Mouse (Mus musculus): Measurements from ENCODE around the gene Bag6.
"Not testable (repeated sequence)": the region's sequence is repeated elsewhere in the genome, so short reads cannot be mapped to it uniquely, and the experiment has no call there.

Bag6 gene

DNA sequence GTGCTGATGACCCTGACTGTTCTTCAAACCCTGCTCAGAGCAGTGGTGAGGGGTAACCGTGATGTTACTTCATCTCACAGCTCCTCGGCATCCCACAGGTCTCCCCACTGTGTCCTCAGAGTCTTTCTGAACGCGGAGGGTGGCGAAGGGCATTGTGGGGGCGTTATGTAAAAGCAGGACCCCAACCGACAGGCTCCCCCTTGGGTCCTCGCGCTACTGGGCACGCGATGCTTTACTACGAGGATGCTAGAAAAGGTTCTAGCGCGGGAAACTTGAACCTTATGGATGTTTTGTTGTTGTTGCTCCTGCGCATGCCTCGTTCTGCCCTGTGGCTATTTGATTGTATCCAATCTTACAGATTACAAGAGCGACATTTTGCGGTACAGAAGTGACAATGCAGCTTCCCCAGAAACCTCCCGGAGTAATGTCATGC is 13.1 kb upstream of the Bag6 start, which contains the start of gene Csnk2b:
Gene Csnk2b, minus strand, starts transcription at position 183 of the 433 bp plus-strand sequence.
- Histone ChIP-seq H3K9me3 (ENCODE audit: low read length) (no peaks in the 10 kb centered on the region), H3K4me1 (replicated peaks; ENCODE audit: low read depth, low read length) (peaks cover 57% of the 10 kb centered on the region), H3K36me3 (ENCODE audit: insufficient read depth, low read length) (peaks cover 58% of the 10 kb centered on the region), H3K27me3 (ENCODE audit: insufficient read depth, low read length) (peaks cover 5% of the 10 kb centered on the region), H3K4me3 (replicated peaks; ENCODE audit: low read length) (peak within 1 kb of the TSS; percentile 98)
- TF ChIP-seq CTCF (conservative IDR thresholded peaks at IDR 0.05; ENCODE audit: low read length) (no peak), NANOG (IDR thresholded peaks at IDR 0.05; ENCODE audit: borderline replicate concordance, low read length) (no peak), POU5F1 (IDR thresholded peaks at IDR 0.05; ENCODE audit: borderline replicate concordance, low read length) (no peak)

DNA sequence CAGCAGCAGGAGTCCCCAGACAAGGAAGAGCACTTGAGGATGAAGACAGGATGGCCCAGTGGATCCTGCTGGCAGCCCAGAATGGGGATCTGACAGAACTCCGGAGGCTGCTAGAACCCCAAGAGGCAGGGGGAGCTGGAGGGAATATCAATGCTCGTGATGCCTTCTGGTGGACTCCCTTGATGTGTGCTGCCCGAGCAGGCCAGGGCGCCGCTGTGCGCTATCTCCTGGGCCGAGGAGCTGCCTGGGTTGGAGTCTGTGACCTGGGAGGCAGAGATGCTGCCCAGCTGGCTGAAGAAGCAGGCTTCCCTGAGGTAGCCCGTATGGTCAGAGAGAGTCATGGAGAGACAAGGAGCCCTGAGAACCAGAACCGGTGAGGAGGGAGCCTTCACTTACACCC is 11.7 kb upstream of the Bag6 start:
- not testable (repeated sequence) for H3K4me3 ChIP-seq (replicated peaks; ENCODE audit: low read length)

GRCm38 (mm10) chr17:35124261-35124896 is 10.6 kb upstream of the Bag6 start:
- Histone ChIP-seq H3K36me3 (ENCODE audit: insufficient read depth, low read length) (peaks cover 37% of the 10 kb centered on the region), H3K27me3 (ENCODE audit: insufficient read depth, low read length) (peaks cover 12% of the 10 kb centered on the region), H3K4me1 (replicated peaks; ENCODE audit: low read depth, low read length) (peaks cover 52% of the 10 kb centered on the region)
- not testable (repeated sequence) for H3K9me3 ChIP-seq (ENCODE audit: low read length); H3K4me3 ChIP-seq (replicated peaks; ENCODE audit: low read length)

More for the DNA sequence above, 11.7 kb upstream of the Bag6 start:
- not testable (repeated sequence) for H3K9me3 ChIP-seq (ENCODE audit: low read length)
- Histone ChIP-seq H3K36me3 (ENCODE audit: insufficient read depth, low read length) (peaks cover 48% of the 10 kb centered on the region), H3K27me3 (ENCODE audit: insufficient read depth, low read length) (peaks cover 12% of the 10 kb centered on the region), H3K4me1 (replicated peaks; ENCODE audit: low read depth, low read length) (peaks cover 59% of the 10 kb centered on the region)

DNA sequence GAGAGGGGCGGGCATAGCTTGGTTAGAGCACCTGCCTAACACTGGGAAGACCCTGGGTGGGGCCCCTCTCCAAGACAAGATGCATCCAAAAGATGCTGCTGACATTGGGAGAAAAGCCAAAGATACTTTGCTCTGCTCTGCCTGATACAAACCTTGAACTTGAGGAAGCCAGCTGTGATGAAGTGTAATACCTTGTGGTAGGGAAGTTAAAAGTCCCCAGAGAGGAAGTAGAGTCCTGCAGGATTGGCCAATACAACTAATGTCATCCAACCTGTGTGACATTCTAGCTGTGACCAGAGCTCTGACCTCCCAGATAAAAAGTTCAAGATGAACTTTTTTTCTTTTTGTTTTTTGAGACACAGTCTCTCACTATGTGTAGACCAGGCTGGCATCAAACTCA is 9.9 kb upstream of the Bag6 start:
- H3K4me3 ChIP-seq (replicated peaks; ENCODE audit: low read length), result 0 out of 2 replicates have a peak overlapping the region, but pooled peaks have one; percentile 75
- no peak for TF ChIP-seq POU5F1 (IDR thresholded peaks at IDR 0.05; ENCODE audit: borderline replicate concordance, low read length)
- TF ChIP-seq CTCF (conservative IDR thresholded peaks at IDR 0.05; ENCODE audit: low read length), result no peak
- TF ChIP-seq NANOG (IDR thresholded peaks at IDR 0.05; ENCODE audit: borderline replicate concordance, low read length), result no peak
- H3K4me1 ChIP-seq (replicated peaks; ENCODE audit: low read depth, low read length), result peaks cover 48% of the 10 kb centered on the region

DNA sequence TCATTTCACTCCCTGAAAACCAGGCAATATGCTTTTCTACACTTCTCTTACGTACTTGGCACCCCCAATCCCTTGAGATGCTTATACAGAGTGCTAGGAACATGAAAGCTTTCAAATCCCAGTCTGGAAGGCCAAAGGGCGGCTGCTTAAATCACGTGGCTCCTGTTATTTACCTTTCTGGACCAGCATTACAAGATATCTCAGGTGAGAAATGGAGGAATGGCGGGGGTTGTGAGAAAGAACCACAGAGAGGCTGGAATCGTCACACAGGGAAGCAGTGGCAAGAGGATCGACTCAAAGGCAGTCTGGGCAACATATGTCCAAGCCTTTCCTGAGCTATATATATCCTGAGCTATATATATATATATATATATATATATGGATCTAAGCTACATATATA is 9.4 kb upstream of the Bag6 start:
- peaks cover 48% of the 10 kb centered on the region for H3K4me1 ChIP-seq (replicated peaks; ENCODE audit: low read depth, low read length)
- TF ChIP-seq NANOG (IDR thresholded peaks at IDR 0.05; ENCODE audit: borderline replicate concordance, low read length) (no peak), POU5F1 (IDR thresholded peaks at IDR 0.05; ENCODE audit: borderline replicate concordance, low read length) (no peak), CTCF (conservative IDR thresholded peaks at IDR 0.05; ENCODE audit: low read length) (no peak)
- peaks cover 29% of the 10 kb centered on the region for H3K36me3 ChIP-seq (ENCODE audit: insufficient read depth, low read length)
- peak overlapping the region; percentile 75; the same call in 1 of the 2 replicates for H3K4me3 ChIP-seq (replicated peaks; ENCODE audit: low read length)
- no peaks in the 10 kb centered on the region for H3K9me3 ChIP-seq (ENCODE audit: low read length)
- peaks cover 12% of the 10 kb centered on the region for H3K27me3 ChIP-seq (ENCODE audit: insufficient read depth, low read length)

More for the DNA sequence above, 9.9 kb upstream of the Bag6 start:
- Histone ChIP-seq H3K9me3 (ENCODE audit: low read length) (no peaks in the 10 kb centered on the region), H3K27me3 (ENCODE audit: insufficient read depth, low read length) (peaks cover 12% of the 10 kb centered on the region), H3K36me3 (ENCODE audit: insufficient read depth, low read length) (peaks cover 30% of the 10 kb centered on the region)

DNA sequence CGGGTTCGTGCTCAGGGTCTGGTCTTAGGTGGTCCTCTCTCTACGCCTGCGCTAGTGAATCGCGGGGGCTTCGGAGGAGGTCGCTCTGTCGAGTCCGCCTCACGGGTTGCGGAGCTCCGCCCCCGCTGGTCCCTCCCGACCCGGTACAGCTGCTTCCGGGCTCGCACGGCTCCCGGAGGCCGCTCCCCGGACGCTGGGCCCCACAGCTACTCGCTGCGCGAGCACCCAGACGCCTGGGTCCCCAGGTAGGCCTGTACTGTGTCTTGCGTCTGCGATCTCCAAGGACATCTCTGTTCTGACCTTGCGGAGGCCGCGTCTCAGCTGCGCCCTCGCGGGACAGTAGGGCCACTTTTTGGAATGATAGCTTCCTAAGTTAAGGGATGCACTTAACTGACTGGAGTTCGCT is 8.8 kb upstream of the Bag6 start, which contains the start of gene D17H6S53E:
Gene D17H6S53E, plus strand, starts transcription at position 168 of the 406 bp plus-strand sequence.
- TF ChIP-seq NANOG (IDR thresholded peaks at IDR 0.05; ENCODE audit: borderline replicate concordance, low read length) (no peak), CTCF (conservative IDR thresholded peaks at IDR 0.05; ENCODE audit: low read length) (no peak), POU5F1 (IDR thresholded peaks at IDR 0.05; ENCODE audit: borderline replicate concordance, low read length) (no peak)
- peak within 1 kb of the TSS; percentile 75 for H3K4me3 ChIP-seq (replicated peaks; ENCODE audit: low read length)
- no peaks in the 10 kb centered on the region for H3K9me3 ChIP-seq (ENCODE audit: low read length)
- peaks cover 54% of the 10 kb centered on the region for H3K4me1 ChIP-seq (replicated peaks; ENCODE audit: low read depth, low read length)
- peaks cover 12% of the 10 kb centered on the region for H3K27me3 ChIP-seq (ENCODE audit: insufficient read depth, low read length)
- peaks cover 29% of the 10 kb centered on the region for H3K36me3 ChIP-seq (ENCODE audit: insufficient read depth, low read length)

DNA sequence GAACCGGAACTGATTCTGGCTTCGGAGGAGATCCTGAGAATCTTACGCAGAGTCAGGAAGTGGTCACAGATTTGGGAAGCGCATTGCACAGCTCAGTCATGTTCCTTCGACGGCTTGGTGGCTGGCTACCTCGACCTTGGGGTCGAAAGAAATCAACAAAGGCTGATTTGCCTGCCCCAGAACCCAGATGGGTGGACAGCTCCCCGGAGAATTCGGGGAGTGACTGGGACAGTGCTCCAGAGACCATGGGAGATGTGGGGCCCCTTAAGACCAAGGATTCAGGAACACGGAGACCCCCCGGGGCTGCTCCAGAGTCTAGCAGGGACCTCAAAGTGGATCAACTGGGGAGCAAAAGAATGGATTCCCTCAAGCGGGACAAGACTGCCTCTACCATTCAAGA is 8.0 kb upstream of the Bag6 start:
- Histone ChIP-seq H3K36me3 (ENCODE audit: insufficient read depth, low read length) (peaks cover 29% of the 10 kb centered on the region), H3K4me3 (replicated peaks; ENCODE audit: low read length) (0 out of 2 replicates have a peak overlapping the region, but pooled peaks have one; percentile 23), H3K27me3 (ENCODE audit: insufficient read depth, low read length) (peaks cover 12% of the 10 kb centered on the region), H3K4me1 (replicated peaks; ENCODE audit: low read depth, low read length) (peaks cover 57% of the 10 kb centered on the region), H3K9me3 (ENCODE audit: low read length) (no peaks in the 10 kb centered on the region)
- TF ChIP-seq NANOG (IDR thresholded peaks at IDR 0.05; ENCODE audit: borderline replicate concordance, low read length) (no peak), POU5F1 (IDR thresholded peaks at IDR 0.05; ENCODE audit: borderline replicate concordance, low read length) (no peak), CTCF (conservative IDR thresholded peaks at IDR 0.05; ENCODE audit: low read length) (no peak)

DNA sequence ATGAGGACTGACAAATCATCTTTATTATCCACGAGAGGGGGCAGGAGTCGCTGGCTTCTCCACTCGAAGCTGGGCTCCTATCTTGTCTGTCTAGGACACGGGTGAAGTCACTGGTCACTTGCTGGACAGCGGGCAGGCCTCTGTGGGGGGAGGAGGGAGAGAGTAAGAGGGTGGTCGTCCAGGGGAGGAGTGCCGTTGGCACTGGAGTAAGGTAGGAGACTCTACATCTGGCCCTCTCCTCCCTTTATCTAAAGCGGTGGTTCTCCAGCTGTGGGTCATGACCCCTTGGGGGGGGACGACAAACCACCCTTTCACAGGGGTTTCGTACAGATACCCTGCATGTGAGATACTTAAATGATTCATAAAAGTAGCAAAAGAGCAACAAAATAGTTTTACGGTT is 6.0 kb upstream of the Bag6 start:
- Histone ChIP-seq H3K36me3 (ENCODE audit: insufficient read depth, low read length) (peaks cover 15% of the 10 kb centered on the region), H3K27me3 (ENCODE audit: insufficient read depth, low read length) (peaks cover 12% of the 10 kb centered on the region), H3K9me3 (ENCODE audit: low read length) (no peaks in the 10 kb centered on the region), H3K4me3 (replicated peaks; ENCODE audit: low read length) (no peak overlapping the region), H3K4me1 (replicated peaks; ENCODE audit: low read depth, low read length) (peaks cover 55% of the 10 kb centered on the region)
- TF ChIP-seq CTCF (conservative IDR thresholded peaks at IDR 0.05; ENCODE audit: low read length) (no peak), POU5F1 (IDR thresholded peaks at IDR 0.05; ENCODE audit: borderline replicate concordance, low read length) (no peak), NANOG (IDR thresholded peaks at IDR 0.05; ENCODE audit: borderline replicate concordance, low read length) (no peak)

GRCm38 (mm10) chr17:35131038-35131437 is 3.9 kb upstream of the Bag6 start:
- H3K4me3 ChIP-seq (replicated peaks; ENCODE audit: low read length), result no peak overlapping the region
- peaks cover 47% of the 10 kb centered on the region for H3K4me1 ChIP-seq (replicated peaks; ENCODE audit: low read depth, low read length)
- 0 out of 2 replicates have a peak, but pooled peaks cover 4% of the 10 kb centered on the region for H3K36me3 ChIP-seq (ENCODE audit: insufficient read depth, low read length)
- no peaks in the 10 kb centered on the region for H3K9me3 ChIP-seq (ENCODE audit: low read length)
- peaks cover 12% of the 10 kb centered on the region for H3K27me3 ChIP-seq (ENCODE audit: insufficient read depth, low read length)
- no peak for TF ChIP-seq NANOG (IDR thresholded peaks at IDR 0.05; ENCODE audit: borderline replicate concordance, low read length)
- TF ChIP-seq POU5F1 (IDR thresholded peaks at IDR 0.05; ENCODE audit: borderline replicate concordance, low read length), result no peak
- no peak for TF ChIP-seq CTCF (conservative IDR thresholded peaks at IDR 0.05; ENCODE audit: low read length)

Measured in E14TG2a.4 (cell line).